Comparison of ENCODE assay signal across 9 mouse cellular contexts in the genomic region with DNA sequence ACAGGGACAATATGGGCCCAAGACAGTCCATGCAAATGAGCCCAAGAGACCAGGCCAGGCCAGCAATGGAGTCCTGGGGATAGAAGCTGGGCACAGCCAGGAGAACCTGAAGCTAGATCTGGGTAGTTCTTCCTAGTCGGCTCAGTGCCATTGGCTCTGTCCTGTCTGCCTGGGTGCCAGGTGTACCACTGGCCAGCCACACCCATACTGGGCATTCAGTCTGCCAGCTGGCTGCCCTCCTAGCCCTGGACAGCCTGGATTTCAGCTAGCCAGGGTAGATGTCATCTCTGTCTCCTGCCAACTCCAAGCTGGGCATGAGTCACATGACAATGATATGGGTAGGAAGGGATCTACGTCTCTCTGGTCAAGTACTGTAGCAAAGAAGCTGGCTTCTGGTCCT. TPM values are rescaled to one million over a fixed set of nuclear protein-coding genes. Genes with fewer than 3 reads are reported as not detected.
A peak's percentile ranks its signal among the peaks of the same experiment; 100 is the strongest.
DNase-seq lines count a peak whose midpoint lies in the region; ATAC-seq and TF ChIP-seq lines count a peak whose summit lies in the region.
"Had no signal": no experiment of that assay in that cellular context is flagged by ENCODE, and none has a peak within 500 bp of the region (broad histone marks: within the 10 kb centered on the region; RNA-seq: fewer than 3 reads in every experiment).

No protein-coding gene starts in this region.

- 44% methylated on average over 2 of the region's 2 CpGs for WGBS in hindbrain, postnatal 0 days
- 85% methylated on average over 2 of the region's 2 CpGs for WGBS in hindbrain, embryonic 10.5 days
- 83% methylated on average over 2 of the region's 2 CpGs for WGBS in midbrain, embryonic 13.5 days
- 73% methylated on average over 2 of the region's 2 CpGs for WGBS in intestine, embryonic 16.5 days

- no peaks in the 10 kb centered on the region for H3K9me3 ChIP-seq in hindbrain, postnatal 0 days (ENCODE audit: low read length)
- H3K9me3 ChIP-seq in hindbrain, embryonic 10.5 days, result no peaks in the 10 kb centered on the region
- H3K9me3 ChIP-seq in midbrain, embryonic 13.5 days, result no peaks in the 10 kb centered on the region
- H3K9me3 ChIP-seq in intestine, embryonic 16.5 days (ENCODE audit: control insufficient read depth, low read length), result no peaks in the 10 kb centered on the region

- no peak overlapping the region for H3K4me3 ChIP-seq in hindbrain, postnatal 0 days (ENCODE audit: low read length)
- no peak overlapping the region for H3K4me3 ChIP-seq in hindbrain, embryonic 10.5 days
- no peak overlapping the region for H3K4me3 ChIP-seq in midbrain, embryonic 13.5 days (replicated peaks)
- H3K4me3 ChIP-seq in intestine, embryonic 16.5 days (ENCODE audit: low read length), result no peak overlapping the region

- peak overlapping the region; percentile 15; the same call in 1 of the 2 replicates for H3K27ac ChIP-seq in hindbrain, postnatal 0 days
- no peak overlapping the region for H3K27ac ChIP-seq in hindbrain, embryonic 10.5 days
- no peak overlapping the region for H3K27ac ChIP-seq in midbrain, embryonic 13.5 days
- H3K27ac ChIP-seq in intestine, embryonic 16.5 days (ENCODE audit: low read length), result no peak overlapping the region

- DNase-seq in hindbrain, postnatal 0 days (ENCODE audit: low spot score), result peak; percentile 41
- no peak for DNase-seq in hindbrain, embryonic 10.5 days (ENCODE audit: low spot score)
- peak; percentile 43 for DNase-seq in 3T3-L1 (ENCODE audit: low read depth, low spot score)
- DNase-seq in cerebellum, adult 11 months, result peak; percentile 90
- DNase-seq in gastrocnemius, postnatal 36 days, result peak; percentile 79 to 87
- DNase-seq: thymus, adult 18-20 months had no signal

- peaks cover 11% of the 10 kb centered on the region for H3K4me1 ChIP-seq in hindbrain, postnatal 0 days (ENCODE audit: insufficient read depth, low read length)
- peaks cover 24% of the 10 kb centered on the region for H3K4me1 ChIP-seq in hindbrain, embryonic 10.5 days (replicated peaks)
- peaks cover 33% of the 10 kb centered on the region for H3K4me1 ChIP-seq in midbrain, embryonic 13.5 days (replicated peaks)
- no peaks in the 10 kb centered on the region for H3K4me1 ChIP-seq in intestine, embryonic 16.5 days (ENCODE audit: control insufficient read depth, insufficient read depth, low read length)

- no peak for TF ChIP-seq CTCF in hindbrain, postnatal 0 days (IDR thresholded peaks at IDR 0.05; ENCODE audit: low read depth)

- ATAC-seq in hindbrain, postnatal 0 days, result peak; percentile 51
- no peak for ATAC-seq in erythroblast, adult 5-6 weeks (replicated peaks; ENCODE audit: low FRiP score, poor library complexity, severe bottlenecking)
- ATAC-seq in midbrain, embryonic 13.5 days, result no peak
- no peak for ATAC-seq in intestine, embryonic 16.5 days

- H3K4me2 ChIP-seq in hindbrain, postnatal 0 days (ENCODE audit: low read depth, low read length), result no peak overlapping the region
- H3K4me2 ChIP-seq in midbrain, embryonic 13.5 days (replicated peaks), result no peak overlapping the region
- H3K4me2 ChIP-seq in intestine, embryonic 16.5 days (ENCODE audit: low read depth, low read length), result no peak overlapping the region

- H3K27me3 ChIP-seq in hindbrain, postnatal 0 days (ENCODE audit: insufficient read depth, low read length), result no peaks in the 10 kb centered on the region
- H3K27me3 ChIP-seq in hindbrain, embryonic 10.5 days (ENCODE audit: insufficient read depth, poor library complexity, severe bottlenecking), result no peaks in the 10 kb centered on the region
- H3K27me3 ChIP-seq in midbrain, embryonic 13.5 days, result no peaks in the 10 kb centered on the region
- no peaks in the 10 kb centered on the region for H3K27me3 ChIP-seq in intestine, embryonic 16.5 days (replicated peaks; ENCODE audit: control insufficient read depth, insufficient read depth, low read length)

- intact Hi-C loops in gastrocnemius, postnatal 36 days (cut with DNase I), result no loop called here

- H3K36me3 ChIP-seq in hindbrain, postnatal 0 days (ENCODE audit: insufficient read depth, low read length), result peaks cover 27% of the 10 kb centered on the region; the same call in 1 of the 2 replicates
- H3K36me3 ChIP-seq in hindbrain, embryonic 10.5 days, result peaks cover 51% of the 10 kb centered on the region
- peaks cover 59% of the 10 kb centered on the region for H3K36me3 ChIP-seq in midbrain, embryonic 13.5 days
- H3K36me3 ChIP-seq in intestine, embryonic 16.5 days (ENCODE audit: control insufficient read depth, insufficient read depth, low read length), result no peaks in the 10 kb centered on the region

- no peak overlapping the region for H3K9ac ChIP-seq in hindbrain, postnatal 0 days (replicated peaks; ENCODE audit: low read length)
- no peak overlapping the region for H3K9ac ChIP-seq in midbrain, embryonic 13.5 days (replicated peaks)
- no peak overlapping the region for H3K9ac ChIP-seq in intestine, embryonic 16.5 days (ENCODE audit: low read depth, low read length)

RNA-seq across cellular contexts. Expression of a gene that starts 29.7 kb away (rescaled TPM):
- total RNA-seq in hindbrain, postnatal 0 days (2014; rRNA removed), result 49.0 and 59.2 TPM in 2 replicates
- 21.2 and 21.3 TPM in 2 replicates for polyA plus RNA-seq in hindbrain, postnatal 0 days (2015; fragmentation: Nextera tagmentation; extraction: Ambion mirVana)
- 7.8 and 10.7 TPM in 2 replicates for polyA plus RNA-seq in hindbrain, embryonic 10.5 days (2016; fragmentation: Nextera tagmentation; extraction: Ambion mirVana)
- total RNA-seq in gastrocnemius, postnatal 36 days (2021), result 1 to 10 TPM; 1.4 to 1.9 TPM
- 0.96 TPM in 1 of 2 replicates, not detected in the other for total RNA-seq in erythroblast, adult 5-6 weeks (2015; ENCODE audit: low replicate concordance)
- total RNA-seq in erythroblast, adult 5-6 weeks (2017; ENCODE audit: low replicate concordance), result 0.14 and 0.43 TPM in 2 replicates
- polyA plus RNA-seq in midbrain, embryonic 13.5 days (2015; fragmentation: Nextera tagmentation; extraction: Ambion mirVana), result 18.8 and 20.8 TPM in 2 replicates
- polyA plus RNA-seq in intestine, embryonic 16.5 days (2015; fragmentation: Nextera tagmentation; extraction: Ambion mirVana), result 4.2 and 4.5 TPM in 2 replicates

RNA-seq across cellular contexts. Expression of a gene that starts 30.7 kb away (rescaled TPM):
- 20.3 and 34.1 TPM in 2 replicates for total RNA-seq in hindbrain, postnatal 0 days (2014; rRNA removed)
- 21.1 and 22.0 TPM in 2 replicates for polyA plus RNA-seq in hindbrain, postnatal 0 days (2015; fragmentation: Nextera tagmentation; extraction: Ambion mirVana)
- polyA plus RNA-seq in hindbrain, embryonic 10.5 days (2016; fragmentation: Nextera tagmentation; extraction: Ambion mirVana), result 35.9 and 47.5 TPM in 2 replicates
- 10 to 100 TPM; 16.8 to 25.2 TPM for total RNA-seq in gastrocnemius, postnatal 36 days (2021)
- total RNA-seq in erythroblast, adult 5-6 weeks (2015; ENCODE audit: low replicate concordance), result 8.8 and 10.0 TPM in 2 replicates
- total RNA-seq in erythroblast, adult 5-6 weeks (2017; ENCODE audit: low replicate concordance), result 9.5 and 13.9 TPM in 2 replicates
- polyA plus RNA-seq in midbrain, embryonic 13.5 days (2015; fragmentation: Nextera tagmentation; extraction: Ambion mirVana), result 28.1 and 32.1 TPM in 2 replicates
- 44.0 and 48.1 TPM in 2 replicates for polyA plus RNA-seq in intestine, embryonic 16.5 days (2015; fragmentation: Nextera tagmentation; extraction: Ambion mirVana)

RNA-seq across cellular contexts. Expression of a gene that starts 36.5 kb away (rescaled TPM):
- total RNA-seq in hindbrain, postnatal 0 days (2014; rRNA removed), result 18.5 and 22.8 TPM in 2 replicates
- 7.0 and 8.4 TPM in 2 replicates for polyA plus RNA-seq in hindbrain, postnatal 0 days (2015; fragmentation: Nextera tagmentation; extraction: Ambion mirVana)
- polyA plus RNA-seq in hindbrain, embryonic 10.5 days (2016; fragmentation: Nextera tagmentation; extraction: Ambion mirVana), result 5.4 and 7.4 TPM in 2 replicates
- 1 to 10 TPM; 6.4 to 7.1 TPM for total RNA-seq in gastrocnemius, postnatal 36 days (2021)
- 1.3 and 2.1 TPM in 2 replicates for total RNA-seq in erythroblast, adult 5-6 weeks (2015; ENCODE audit: low replicate concordance)
- 0.68 and 2.1 TPM in 2 replicates for total RNA-seq in erythroblast, adult 5-6 weeks (2017; ENCODE audit: low replicate concordance)
- 8.4 and 9.1 TPM in 2 replicates for polyA plus RNA-seq in midbrain, embryonic 13.5 days (2015; fragmentation: Nextera tagmentation; extraction: Ambion mirVana)
- 3.1 and 4.0 TPM in 2 replicates for polyA plus RNA-seq in intestine, embryonic 16.5 days (2015; fragmentation: Nextera tagmentation; extraction: Ambion mirVana)

RNA-seq across cellular contexts. Expression of a gene that starts 58.4 kb away (rescaled TPM):
- total RNA-seq in hindbrain, postnatal 0 days (2014; rRNA removed), result 24.9 and 27.8 TPM in 2 replicates
- polyA plus RNA-seq in hindbrain, postnatal 0 days (2015; fragmentation: Nextera tagmentation; extraction: Ambion mirVana), result 9.8 and 10.0 TPM in 2 replicates
- 18.7 and 19.2 TPM in 2 replicates for polyA plus RNA-seq in hindbrain, embryonic 10.5 days (2016; fragmentation: Nextera tagmentation; extraction: Ambion mirVana)
- 10 to 100 TPM in 1 of 2 experiments, 1 to 10 TPM in 1; 8.4 to 11.4 TPM for total RNA-seq in gastrocnemius, postnatal 36 days (2021)
- 68.8 and 80.9 TPM in 2 replicates for total RNA-seq in erythroblast, adult 5-6 weeks (2015; ENCODE audit: low replicate concordance)
- 157 and 187 TPM in 2 replicates for total RNA-seq in erythroblast, adult 5-6 weeks (2017; ENCODE audit: low replicate concordance)
- polyA plus RNA-seq in midbrain, embryonic 13.5 days (2015; fragmentation: Nextera tagmentation; extraction: Ambion mirVana), result 20.2 and 21.0 TPM in 2 replicates
- polyA plus RNA-seq in intestine, embryonic 16.5 days (2015; fragmentation: Nextera tagmentation; extraction: Ambion mirVana), result 10.7 and 11.4 TPM in 2 replicates

RNA-seq across cellular contexts. Expression of a gene that starts 58.6 kb away (rescaled TPM):
- total RNA-seq in hindbrain, postnatal 0 days (2014; rRNA removed), result 31.0 and 41.8 TPM in 2 replicates
- polyA plus RNA-seq in hindbrain, postnatal 0 days (2015; fragmentation: Nextera tagmentation; extraction: Ambion mirVana), result 32.9 and 36.4 TPM in 2 replicates
- 17.6 and 24.4 TPM in 2 replicates for polyA plus RNA-seq in hindbrain, embryonic 10.5 days (2016; fragmentation: Nextera tagmentation; extraction: Ambion mirVana)
- total RNA-seq in gastrocnemius, postnatal 36 days (2021), result 10 to 100 TPM; 18.6 to 18.9 TPM
- total RNA-seq in erythroblast, adult 5-6 weeks (2015; ENCODE audit: low replicate concordance), result 9.4 and 17.6 TPM in 2 replicates
- 5.6 and 7.0 TPM in 2 replicates for total RNA-seq in erythroblast, adult 5-6 weeks (2017; ENCODE audit: low replicate concordance)
- polyA plus RNA-seq in midbrain, embryonic 13.5 days (2015; fragmentation: Nextera tagmentation; extraction: Ambion mirVana), result 31.5 and 32.9 TPM in 2 replicates
- 18.0 and 19.6 TPM in 2 replicates for polyA plus RNA-seq in intestine, embryonic 16.5 days (2015; fragmentation: Nextera tagmentation; extraction: Ambion mirVana)
